Mouse (Mus musculus) CD8-positive naive resting alpha-beta T cell, adult 2 months (primary cell): ENCODE results near the gene Slc25a36.

ENCODE experiments used
- DNase-seq, 2 experiments: peaks; one replicate each; pipeline ENCODE4 v3.0.0; 2022; ENCODE audit warnings: low read depth in 2 of 2, low spot score in 2 of 2

Slc25a36 gene

GRCm38 (mm10) chr9:97051176-97051575 is 59.8 kb downstream of the Slc25a36 start:
- no peak for DNase-seq

- DNase-seq: no peak
Measured at GRCm38 (mm10) chr9:97046240-97046639, 64.7 kb downstream of the Slc25a36 start.

- DNase-seq: no peak
Measured at GRCm38 (mm10) chr9:97041633-97042032, 69.3 kb downstream of the Slc25a36 start.

GRCm38 (mm10) chr9:97038010-97038409 is 72.9 kb downstream of the Slc25a36 start:
- DNase-seq: no peak

DNA sequence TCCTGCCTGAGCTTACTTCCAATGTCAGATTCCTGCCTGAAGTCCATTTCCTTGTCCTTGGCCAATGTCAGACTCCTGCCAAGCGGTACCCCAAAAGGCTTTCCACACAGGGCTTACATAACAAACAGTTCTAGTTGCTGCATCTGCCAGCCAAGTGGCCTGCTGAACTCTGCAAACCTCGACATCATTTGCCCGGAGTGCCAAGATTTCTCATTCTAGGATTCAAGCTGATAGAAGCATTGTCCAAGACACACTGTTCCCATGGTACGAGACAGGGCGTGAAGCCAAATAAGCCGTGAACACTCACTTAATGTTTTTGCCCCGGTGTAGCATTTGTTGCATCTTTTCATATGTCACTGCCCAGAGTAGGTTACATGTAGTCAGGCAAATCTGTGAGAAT is 74.3 kb downstream of the Slc25a36 start:
- DNase-seq: no peak

DNA sequence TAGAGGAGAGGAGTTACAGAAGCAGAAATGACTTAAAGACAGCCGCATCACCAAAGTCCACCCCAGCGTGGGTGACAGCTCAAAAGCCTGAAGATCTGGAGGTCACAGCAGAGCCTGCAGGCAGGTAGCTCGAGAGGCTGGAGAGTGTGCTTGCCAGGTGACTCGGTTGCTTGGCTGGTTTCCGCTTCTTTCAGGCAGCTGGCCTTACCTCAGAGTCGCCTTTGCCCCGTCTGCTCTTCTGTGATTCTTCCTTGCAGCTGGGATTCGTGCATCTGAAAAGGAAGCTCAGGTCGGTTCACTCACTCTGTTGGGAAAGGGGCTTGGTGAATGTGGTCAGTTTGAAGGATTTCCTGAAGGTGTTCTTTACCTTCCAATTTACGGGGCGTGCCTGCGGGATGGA is 83.6 kb downstream of the Slc25a36 start:
- no peak for DNase-seq

- DNase-seq: no peak
Measured at GRCm38 (mm10) chr9:97026006-97026405, 85.0 kb downstream of the Slc25a36 start.
